Mouse (Mus musculus) forebrain, postnatal 0 days (tissue): ENCODE data around the gene Ffar2. TPM values are rescaled to one million over a fixed set of nuclear protein-coding genes. Genes with fewer than 3 reads are reported as not detected.
A peak's percentile ranks its signal among the peaks of the same experiment; 100 is the strongest.

ENCODE experiments used
- ATAC-seq: fragments of 200-750 bp; cut with Nextera tagmentation; 2 replicates; pipeline ENCODE4 v1.8.0; 2017; ENCODE audit warnings: mild to moderate bottlenecking, moderate library complexity
- DNase-seq: peaks from one replicate; pipeline ENCODE4 v3.0.0-alpha.2; 2015
- H3K27ac ChIP-seq: fragments of 300-500 bp; sonication (generic); 2 replicates; pipeline ENCODE4 v1.5.1; 2014; ENCODE audit warnings: low read depth, mild to moderate bottlenecking, antibody characterized with exemption, low read length, moderate library complexity, mixed read lengths
- H3K27me3 ChIP-seq: fragments of 300-500 bp; sonication (generic); 2 replicates; pipeline ENCODE4 v1.6.1; 2014; ENCODE audit warnings: mild to moderate bottlenecking, low read length, mixed read lengths; ENCODE audit not compliant: insufficient read depth
- H3K36me3 ChIP-seq: fragments of 300-500 bp; sonication (generic); 2 replicates; pipeline ENCODE4 v1.6.1; 2014; ENCODE audit warnings: mild to moderate bottlenecking, moderate library complexity; ENCODE audit not compliant: insufficient read depth
- H3K4me1 ChIP-seq: fragments of 300-500 bp; sonication (generic); 2 replicates; pipeline ENCODE4 v1.6.1; 2014; ENCODE audit warnings: antibody characterized with exemption; ENCODE audit not compliant: insufficient read depth
- H3K4me2 ChIP-seq: fragments of 300-500 bp; sonication (generic); 2 replicates; pipeline ENCODE4 v1.6.1; 2014; ENCODE audit warnings: low read depth, mild to moderate bottlenecking, moderate library complexity
- H3K4me3 ChIP-seq: fragments of 300-500 bp; sonication (generic); 2 replicates; pipeline ENCODE4 v1.5.1; 2014; ENCODE audit warnings: low read depth, low read length, mixed read lengths
- H3K9ac ChIP-seq: fragments of 300-500 bp; sonication (generic); 2 replicates; pipeline ENCODE4 v1.6.1; 2014; ENCODE audit warnings: mild to moderate bottlenecking
- H3K9me3 ChIP-seq: fragments of 300-500 bp; sonication (generic); 2 replicates; pipeline ENCODE4 v1.6.1; 2016; ENCODE audit warnings: low read length
- CTCF ChIP-seq: sonication (generic); IDR thresholded peaks from 2 replicates; pipeline ENCODE4 v1.5.1; 2016; ENCODE audit warnings: antibody characterized with exemption, control low read depth, low read depth
- WGBS: fragments of 180-500 bp; shearing (Covaris S2); extraction: QIAGEN DNeasy Blood & Tissue Kit; methylation state at CpG from one replicate; pipeline ENCODE4 v1.1.7; 2014; 5-methylcytosine and 5-hydroxymethylcytosine counted together
- polyA plus RNA-seq: library from polyadenylated mRNA; unstranded; fragments of >200 nt; fragmentation: Nextera tagmentation; extraction: Ambion mirVana; gene quantifications from 2 replicates; pipeline ENCODE4 v1.2.1, GENCODE M21; 2015
- total RNA-seq: library from RNA; depleted of rRNA; stranded (reverse); fragments of >200 nt; gene quantifications from 2 replicates; pipeline ENCODE4 v1.2.3, GENCODE M21; 2014

Gene Ffar2
- total and polyA plus RNA-seq, 2 experiments from 2014 or later: 0.07 TPM; not detected in 1

DNA sequence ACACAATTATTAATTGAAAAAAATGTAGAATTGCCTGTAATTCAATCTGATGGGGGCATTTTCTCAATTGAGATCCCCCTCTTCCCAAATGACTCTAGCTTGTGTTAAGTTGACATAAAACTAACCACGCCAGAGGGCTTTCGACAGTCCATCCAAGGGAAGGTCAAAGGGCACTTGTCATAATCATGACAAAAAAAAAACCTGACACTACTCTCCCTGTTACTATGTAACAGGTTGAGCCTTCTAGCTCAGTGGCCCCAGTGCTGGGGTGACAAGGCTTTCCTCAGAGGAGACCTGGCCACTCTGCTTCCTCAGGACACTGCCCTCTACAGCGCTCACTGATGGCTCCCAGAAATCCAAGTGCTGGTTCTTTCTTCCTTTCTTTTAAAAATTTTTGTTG is 731 bp upstream of the Ffar2 start:
- TF ChIP-seq CTCF: no peak
- no peak overlapping the region for H3K4me3 ChIP-seq

DNA sequence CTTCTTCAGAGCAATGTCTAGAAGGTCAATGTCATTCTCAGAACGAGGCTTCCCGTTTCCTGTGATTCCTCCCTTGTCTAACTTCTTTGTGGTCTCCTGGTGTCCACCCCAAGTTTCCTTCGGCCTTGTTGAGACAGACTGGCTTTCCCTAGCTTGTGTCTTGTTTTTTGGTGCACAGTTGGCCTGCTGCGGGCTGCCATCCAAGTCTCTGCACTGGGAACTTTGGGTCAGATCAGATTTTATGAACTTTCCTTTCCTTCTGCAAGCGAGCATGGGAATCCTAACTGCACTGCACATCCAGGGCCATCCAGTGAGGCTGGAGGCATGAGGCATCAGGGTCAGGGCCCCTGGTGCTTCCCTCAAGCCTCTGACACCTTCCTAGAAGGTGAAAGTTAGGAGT is 2.0 kb downstream of the Ffar2 start:
- H3K27ac ChIP-seq: no peak overlapping the region
- no peak for DNase-seq
- no peaks in the 10 kb centered on the region for H3K9me3 ChIP-seq
- no peaks in the 10 kb centered on the region for H3K27me3 ChIP-seq
- no peak overlapping the region for H3K4me2 ChIP-seq
- TF ChIP-seq CTCF: no peak
- H3K9ac ChIP-seq: no peak overlapping the region
- no peak for ATAC-seq
- WGBS: 68% methylated on average over 5 of the region's 5 CpGs
- H3K4me3 ChIP-seq: no peak overlapping the region
- no peaks in the 10 kb centered on the region for H3K4me1 ChIP-seq
- no peaks in the 10 kb centered on the region for H3K36me3 ChIP-seq

More for the DNA sequence above, 731 bp upstream of the Ffar2 start:
- ATAC-seq (no peak), DNase-seq (no peak)
- Histone ChIP-seq H3K36me3 (no peaks in the 10 kb centered on the region), H3K9me3 (no peaks in the 10 kb centered on the region), H3K4me1 (no peaks in the 10 kb centered on the region), H3K27ac (no peak overlapping the region), H3K9ac (no peak overlapping the region), H3K4me2 (no peak overlapping the region), H3K27me3 (no peaks in the 10 kb centered on the region)
- WGBS: 94% methylated on average over 3 of the region's 3 CpGs

DNA sequence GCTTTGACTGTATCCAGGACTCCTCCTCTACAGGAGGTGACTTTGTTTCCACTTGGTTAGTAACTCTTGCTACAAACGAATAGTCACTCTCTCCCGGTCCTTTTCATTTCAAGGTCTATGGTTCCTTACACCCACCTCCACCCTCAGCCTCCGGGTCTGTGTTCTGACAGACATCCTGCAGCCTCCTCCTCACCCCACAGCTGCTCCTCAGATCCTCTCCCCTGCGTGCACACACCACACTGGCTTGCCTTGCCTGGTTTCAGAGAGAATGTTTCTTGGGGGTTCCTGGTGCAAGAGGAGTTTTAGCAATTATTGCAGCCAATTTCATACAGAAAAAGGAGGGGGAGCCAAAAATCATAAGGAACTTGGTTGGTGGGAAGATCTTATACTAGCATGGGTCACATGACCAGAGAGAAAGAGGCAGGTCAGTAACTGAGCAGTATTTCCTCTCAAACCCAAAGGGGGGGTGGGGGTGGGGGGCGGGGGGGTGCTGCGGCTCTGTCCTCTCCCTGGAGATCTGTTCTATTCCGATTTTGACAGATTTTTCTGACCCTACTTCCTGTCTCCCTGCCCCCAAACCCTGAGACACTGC is 2.6 kb downstream of the Ffar2 start:
- H3K4me2 ChIP-seq: no peak overlapping the region
- H3K9me3 ChIP-seq: no peaks in the 10 kb centered on the region
- H3K27ac ChIP-seq: no peak overlapping the region
- no peak overlapping the region for H3K4me3 ChIP-seq
- no peaks in the 10 kb centered on the region for H3K36me3 ChIP-seq
- ATAC-seq (no peak), DNase-seq (no peak)
- H3K27me3 ChIP-seq: no peaks in the 10 kb centered on the region
- H3K9ac ChIP-seq: no peak overlapping the region
- WGBS: 67% methylated on average over 7 of the region's 7 CpGs
- TF ChIP-seq CTCF: no peak
- no peaks in the 10 kb centered on the region for H3K4me1 ChIP-seq

DNA sequence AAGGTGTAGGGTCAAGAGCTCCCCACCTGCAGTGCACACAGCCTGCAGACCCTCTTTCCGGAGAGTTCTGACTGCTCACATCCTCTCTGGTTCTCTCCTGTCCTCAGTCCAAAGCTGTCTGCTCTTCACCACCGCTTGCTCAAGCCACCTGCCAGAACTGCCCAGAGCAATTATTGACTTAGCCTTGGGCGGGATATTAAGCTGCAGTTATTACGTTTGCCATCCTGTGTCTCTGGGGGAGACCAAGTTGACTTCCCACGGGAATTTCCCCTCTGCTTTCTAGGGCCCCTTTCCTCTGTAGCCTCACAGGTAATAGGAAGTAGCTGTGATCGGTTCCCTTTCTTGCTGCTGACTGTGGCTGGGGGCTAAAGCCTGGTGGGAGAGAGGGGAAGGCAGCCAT is 3.4 kb downstream of the Ffar2 start:
- WGBS: 80% methylated on average over 6 of the region's 6 CpGs
- no peaks in the 10 kb centered on the region for H3K36me3 ChIP-seq

DNA sequence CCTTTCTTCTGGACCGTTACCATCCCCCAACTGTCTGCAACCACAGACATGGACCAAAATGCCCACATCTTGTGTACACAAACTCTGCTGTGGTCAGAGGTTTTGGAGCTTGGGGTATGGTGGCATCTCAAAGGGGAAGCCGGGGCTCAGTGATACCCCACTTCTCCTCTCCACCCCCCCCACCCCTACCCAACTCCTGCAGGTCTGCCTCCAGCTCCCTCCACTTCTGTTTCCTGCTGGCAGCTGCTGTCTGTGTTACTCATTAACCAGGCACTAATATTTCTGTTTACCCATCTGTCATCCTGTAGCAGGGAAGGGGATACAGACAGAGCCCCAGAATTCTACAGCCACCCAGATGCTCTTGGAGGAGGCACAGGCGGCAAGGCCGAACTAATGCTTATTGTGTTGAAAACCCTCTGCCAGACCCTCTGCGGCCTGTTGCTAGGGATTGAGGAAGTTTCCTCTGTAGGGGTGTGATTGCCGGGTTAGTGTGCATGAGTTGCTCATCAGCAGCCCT is 11.2 kb downstream of the Ffar2 start:
- no peak for DNase-seq
- no peak; the same call in 1 of the 2 replicates for ATAC-seq

More for the DNA sequence above, 3.4 kb downstream of the Ffar2 start:
- H3K4me3 ChIP-seq: no peak overlapping the region
- no peak for TF ChIP-seq CTCF
- H3K4me2 ChIP-seq: no peak overlapping the region
- H3K9ac ChIP-seq: no peak overlapping the region
- no peaks in the 10 kb centered on the region for H3K4me1 ChIP-seq
- DNase-seq: no peak
- no peak for ATAC-seq
- no peaks in the 10 kb centered on the region for H3K27me3 ChIP-seq
- no peak overlapping the region for H3K27ac ChIP-seq
- H3K9me3 ChIP-seq: no peaks in the 10 kb centered on the region

DNA sequence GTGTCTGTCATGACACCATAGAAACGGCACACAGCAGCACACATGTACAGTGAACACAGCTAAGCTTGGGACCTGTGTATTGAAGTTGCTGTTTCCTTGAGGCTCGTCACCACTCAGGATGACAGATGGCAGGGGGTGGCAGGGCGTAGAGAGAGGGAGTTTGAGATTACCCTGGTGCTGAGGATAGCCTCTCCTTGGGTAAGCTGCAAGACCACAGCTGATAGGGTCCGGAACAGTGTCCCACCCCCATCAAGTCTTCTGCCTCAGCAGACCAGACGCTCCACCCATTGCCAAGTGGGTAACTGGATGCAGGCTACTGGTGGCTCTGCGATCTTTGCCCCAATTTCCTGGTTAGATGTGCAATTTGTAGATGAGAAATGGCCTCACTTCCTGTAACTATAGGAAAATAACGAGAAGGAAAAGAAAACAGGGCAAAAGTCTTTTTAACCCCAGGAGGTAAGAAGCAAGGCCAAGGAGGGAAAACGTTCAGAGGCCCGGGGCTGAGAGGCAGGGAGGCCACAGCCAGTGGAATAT is 11.8 kb downstream of the Ffar2 start:
- H3K9me3 ChIP-seq: no peaks in the 10 kb centered on the region
- DNase-seq (no peak), ATAC-seq (no peak)
- no peak for TF ChIP-seq CTCF
- no peak overlapping the region for H3K9ac ChIP-seq
- no peak overlapping the region for H3K27ac ChIP-seq
- no peak overlapping the region for H3K4me3 ChIP-seq
- 69% methylated on average over 9 of the region's 9 CpGs for WGBS
- no peak overlapping the region for H3K4me2 ChIP-seq
- no peaks in the 10 kb centered on the region for H3K27me3 ChIP-seq
- H3K4me1 ChIP-seq: no peaks in the 10 kb centered on the region
- no peaks in the 10 kb centered on the region for H3K36me3 ChIP-seq

More for the DNA sequence above, 11.2 kb downstream of the Ffar2 start:
- Histone ChIP-seq H3K4me2 (no peak overlapping the region), H3K4me1 (no peaks in the 10 kb centered on the region), H3K36me3 (no peaks in the 10 kb centered on the region), H3K27me3 (no peaks in the 10 kb centered on the region), H3K4me3 (no peak overlapping the region), H3K9me3 (no peaks in the 10 kb centered on the region), H3K9ac (no peak overlapping the region), H3K27ac (no peak overlapping the region)
- no peak for TF ChIP-seq CTCF
- WGBS: 67% methylated on average over 6 of the region's 6 CpGs

DNA sequence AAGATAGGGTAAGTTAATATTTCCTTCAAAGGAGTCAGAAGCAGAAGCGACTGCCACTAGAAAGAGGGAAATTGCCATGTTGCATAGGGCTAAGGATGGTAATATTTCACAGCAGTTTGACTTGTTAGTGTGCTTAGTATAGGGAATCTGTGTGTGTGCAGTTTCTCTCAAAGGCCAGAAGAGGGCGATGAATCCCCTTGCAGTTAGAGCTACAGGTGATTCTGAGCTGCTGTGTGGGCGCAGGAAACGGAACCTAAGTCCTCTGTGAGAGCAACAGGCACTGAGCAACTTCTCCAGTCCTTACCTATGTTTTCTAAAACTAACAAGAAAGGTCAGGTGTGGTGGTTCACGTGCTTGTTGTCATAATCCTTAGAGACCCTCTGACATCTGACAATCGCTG is 13.3 kb downstream of the Ffar2 start:
- peak; percentile 37; the same call in 1 of the 2 replicates for TF ChIP-seq CTCF
- Histone ChIP-seq H3K27me3 (no peaks in the 10 kb centered on the region), H3K4me3 (no peak overlapping the region), H3K4me2 (no peak overlapping the region), H3K9me3 (no peaks in the 10 kb centered on the region), H3K9ac (no peak overlapping the region), H3K27ac (no peak overlapping the region), H3K4me1 (no peaks in the 10 kb centered on the region), H3K36me3 (no peaks in the 10 kb centered on the region)
- WGBS: 52% methylated on average over 6 of the region's 6 CpGs
- DNase-seq: no peak
- ATAC-seq: no peak
